Mouse (Mus musculus) liver, postnatal 0 days (tissue): ENCODE measurements at regions not wholly inside any gene's neighbourhood (a gene's known extent, or its start where the extent isn't known, plus 50 kb on each side); places are given as distances from the start of the nearest gene placed in this dataset.

Experiments used
- ATAC-seq: fragments of 200-750 bp; cut with Nextera tagmentation; 2 replicates; pipeline ENCODE4 v1.8.0; 2017; ENCODE audit warnings: mild to moderate bottlenecking, moderate library complexity
- DNase-seq: peaks from one replicate; pipeline ENCODE4 v3.0.0-alpha.2; 2016
- H3K27ac ChIP-seq: fragments of 300-500 bp; sonication (generic); 2 replicates; pipeline ENCODE4 v1.5.1; 2014; ENCODE audit warnings: antibody characterized with exemption, moderate library complexity, mild to moderate bottlenecking, low read depth
- H3K27me3 ChIP-seq: fragments of 300-500 bp; sonication (generic); 2 replicates; pipeline ENCODE4 v1.6.1; 2014; ENCODE audit warnings: low read length, control low read depth, mixed read lengths; ENCODE audit not compliant: insufficient read depth
- H3K36me3 ChIP-seq: fragments of 300-500 bp; sonication (generic); replicated peaks from 2 replicates; pipeline ENCODE4 v1.6.1; 2014; ENCODE audit warnings: mild to moderate bottlenecking, control low read depth, low read length, moderate library complexity, mixed read lengths; ENCODE audit not compliant: insufficient read depth
- H3K4me1 ChIP-seq: fragments of 300-500 bp; sonication (generic); 2 replicates; pipeline ENCODE4 v1.6.1; 2014; ENCODE audit warnings: antibody characterized with exemption, mild to moderate bottlenecking, control low read depth; ENCODE audit not compliant: insufficient read depth
- H3K4me2 ChIP-seq: fragments of 300-500 bp; sonication (generic); 2 replicates; pipeline ENCODE4 v1.6.1; 2014; ENCODE audit warnings: low read depth, mild to moderate bottlenecking, low read length, moderate library complexity, mixed read lengths
- H3K4me3 ChIP-seq: fragments of 300-500 bp; sonication (generic); 2 replicates; pipeline ENCODE4 v1.5.1; 2014; ENCODE audit warnings: low read depth, low read length
- H3K9ac ChIP-seq: fragments of 300-500 bp; sonication (generic); replicated peaks from 2 replicates; pipeline ENCODE4 v1.6.1; 2014; ENCODE audit warnings: mild to moderate bottlenecking, moderate library complexity
- H3K9me3 ChIP-seq: fragments of 300-500 bp; sonication (generic); 2 replicates; pipeline ENCODE4 v1.6.1; 2016; ENCODE audit warnings: mild to moderate bottlenecking, control low read depth, low read length, mixed read lengths
- CTCF ChIP-seq: sonication (generic); IDR thresholded peaks from 2 replicates; pipeline ENCODE4 v1.5.1; 2016; ENCODE audit warnings: antibody characterized with exemption, low read depth
- EP300 ChIP-seq: IDR thresholded peaks from 2 replicates; pipeline ENCODE4 v1.6.1; 2016; ENCODE audit warnings: antibody characterized with exemption, low read depth, mild to moderate bottlenecking
- WGBS: fragments of 180-500 bp; shearing (Covaris S2); extraction: QIAGEN DNeasy Blood & Tissue Kit; methylation state at CpG from one replicate; pipeline ENCODE4 v1.1.7; 2014; ENCODE audit not compliant: insufficient replicate concordance; 5-methylcytosine and 5-hydroxymethylcytosine counted together

GRCm38 (mm10) chr11:85981561-85981960 lies 95.3 kb downstream of the Tbx4 start:
- Histone ChIP-seq H3K4me3 (no peak overlapping the region), H3K9me3 (no peaks in the 10 kb centered on the region), H3K9ac (no peak overlapping the region), H3K4me2 (no peak overlapping the region), H3K4me1 (no peaks in the 10 kb centered on the region), H3K27ac (no peak overlapping the region), H3K27me3 (no peaks in the 10 kb centered on the region), H3K36me3 (no peaks in the 10 kb centered on the region)
- 75% methylated on average over 4 of the region's 4 CpGs for WGBS
- ATAC-seq (no peak), DNase-seq (no peak)
- TF ChIP-seq CTCF (no peak), EP300 (no peak)

DNA sequence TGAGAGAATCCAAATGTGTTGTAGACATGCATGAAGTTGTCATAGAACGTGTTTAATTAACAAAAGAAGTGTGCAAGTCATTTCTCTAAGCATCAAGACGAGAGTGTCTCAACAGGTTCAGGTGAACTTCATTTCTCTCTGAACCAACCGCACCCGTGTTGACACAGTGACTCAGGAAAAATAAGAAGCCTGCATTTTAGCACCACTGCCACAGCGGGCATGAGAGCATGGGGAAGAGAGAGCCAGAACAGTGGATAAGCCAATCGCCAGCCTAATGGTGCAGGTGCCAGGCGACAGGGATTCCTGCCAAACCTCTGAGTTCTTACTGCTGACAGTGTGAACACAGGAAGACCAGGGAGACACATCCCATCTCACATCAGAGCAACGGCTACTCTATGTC lies 100.1 kb downstream of the Tbx4 start:
- Histone ChIP-seq H3K4me2 (no peak overlapping the region), H3K36me3 (no peaks in the 10 kb centered on the region), H3K27me3 (0 out of 2 replicates have a peak, but pooled peaks cover 2% of the 10 kb centered on the region), H3K4me3 (no peak overlapping the region), H3K9ac (no peak overlapping the region), H3K27ac (no peak overlapping the region), H3K9me3 (no peaks in the 10 kb centered on the region), H3K4me1 (no peaks in the 10 kb centered on the region)
- no peak for TF ChIP-seq CTCF
- no peak for TF ChIP-seq EP300
- WGBS = 66% methylated on average over 8 of the region's 8 CpGs
- DNase-seq (no peak), ATAC-seq (no peak)

- DNase-seq (no peak), ATAC-seq (no peak)
- Histone ChIP-seq H3K9me3 (no peaks in the 10 kb centered on the region), H3K4me1 (no peaks in the 10 kb centered on the region), H3K36me3 (no peaks in the 10 kb centered on the region), H3K27me3 (0 out of 2 replicates have a peak, but pooled peaks cover 2% of the 10 kb centered on the region), H3K9ac (no peak overlapping the region), H3K4me3 (no peak overlapping the region), H3K27ac (no peak overlapping the region), H3K4me2 (no peak overlapping the region)
- WGBS = 79% methylated on average over 2 of the region's 2 CpGs
- TF ChIP-seq CTCF (no peak), EP300 (no peak)
These were observed 101.0 kb downstream of the Tbx4 start for GRCm38 (mm10) chr11:85987181-85987580.

DNA sequence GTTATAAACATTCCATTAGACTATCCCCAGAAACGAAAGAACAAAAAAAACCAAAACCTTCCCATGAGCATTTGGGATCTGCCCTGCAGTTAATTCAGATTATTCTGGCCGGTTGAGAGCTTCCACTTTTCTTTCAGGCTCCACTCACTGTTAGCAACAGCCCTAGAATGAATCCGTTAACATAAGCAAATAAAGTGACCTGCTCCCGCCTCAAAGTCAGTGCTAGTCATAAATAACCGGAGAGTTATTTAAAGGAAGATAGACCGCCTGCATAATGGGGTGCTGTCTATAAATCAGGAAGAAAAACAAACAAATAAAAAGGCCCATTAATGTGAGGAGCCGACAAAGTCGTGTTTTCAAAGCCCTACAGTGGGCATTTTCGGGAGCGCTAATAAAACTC lies 103.3 kb downstream of the Tbx4 start:
- Histone ChIP-seq H3K4me3 (peak overlapping the region; percentile 31), H3K36me3 (no peaks in the 10 kb centered on the region), H3K4me2 (peak overlapping the region; percentile 60), H3K9me3 (no peaks in the 10 kb centered on the region), H3K4me1 (no peaks in the 10 kb centered on the region), H3K9ac (no peak overlapping the region; the same call in 1 of the 2 replicates), H3K27ac (no peak overlapping the region), H3K27me3 (0 out of 2 replicates have a peak, but pooled peaks cover 2% of the 10 kb centered on the region)
- 7% methylated on average over 10 of the region's 10 CpGs for WGBS
- DNase-seq (no peak), ATAC-seq (no peak)
- TF ChIP-seq CTCF = no peak
- no peak for TF ChIP-seq EP300

DNA sequence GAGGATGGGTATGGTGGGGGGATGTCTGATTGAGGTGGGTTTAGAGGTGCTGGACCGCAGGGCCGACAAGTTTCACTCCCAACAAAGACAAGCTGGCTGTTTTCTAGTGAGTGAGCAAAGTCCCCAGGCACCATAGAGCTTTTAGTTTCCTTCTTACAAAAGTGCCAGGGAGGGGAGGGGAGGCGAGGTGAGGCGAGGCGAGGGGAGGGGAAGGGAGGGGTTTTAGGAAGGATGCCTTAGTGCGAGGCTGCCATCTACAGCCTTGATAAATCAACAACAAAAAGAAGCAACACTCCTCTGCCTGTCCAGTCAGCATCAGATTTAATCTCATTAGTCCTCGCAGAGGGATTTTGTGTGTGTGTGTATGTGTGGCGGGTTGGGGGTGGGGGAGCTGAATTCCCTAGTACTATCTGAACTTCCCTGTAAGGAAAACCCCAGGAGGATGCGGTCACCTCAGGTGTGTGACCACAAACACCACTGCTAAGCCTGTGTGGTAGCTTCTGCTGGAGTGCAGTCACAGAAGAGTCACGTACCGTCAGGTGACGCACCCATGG lies 103.8 kb downstream of the Tbx4 start:
- DNase-seq (peak; percentile 20), ATAC-seq (no peak)
- Histone ChIP-seq H3K9me3 (no peaks in the 10 kb centered on the region), H3K27me3 (0 out of 2 replicates have a peak, but pooled peaks cover 2% of the 10 kb centered on the region), H3K4me3 (peak overlapping the region; percentile 31), H3K36me3 (no peaks in the 10 kb centered on the region), H3K27ac (no peak overlapping the region), H3K9ac (no peak overlapping the region; the same call in 1 of the 2 replicates), H3K4me1 (no peaks in the 10 kb centered on the region), H3K4me2 (peak overlapping the region; percentile 60)
- no peak for TF ChIP-seq EP300
- TF ChIP-seq CTCF = peak; percentile 21; the same call in 1 of the 2 replicates
- 12% methylated on average over 12 of the region's 12 CpGs for WGBS

DNA sequence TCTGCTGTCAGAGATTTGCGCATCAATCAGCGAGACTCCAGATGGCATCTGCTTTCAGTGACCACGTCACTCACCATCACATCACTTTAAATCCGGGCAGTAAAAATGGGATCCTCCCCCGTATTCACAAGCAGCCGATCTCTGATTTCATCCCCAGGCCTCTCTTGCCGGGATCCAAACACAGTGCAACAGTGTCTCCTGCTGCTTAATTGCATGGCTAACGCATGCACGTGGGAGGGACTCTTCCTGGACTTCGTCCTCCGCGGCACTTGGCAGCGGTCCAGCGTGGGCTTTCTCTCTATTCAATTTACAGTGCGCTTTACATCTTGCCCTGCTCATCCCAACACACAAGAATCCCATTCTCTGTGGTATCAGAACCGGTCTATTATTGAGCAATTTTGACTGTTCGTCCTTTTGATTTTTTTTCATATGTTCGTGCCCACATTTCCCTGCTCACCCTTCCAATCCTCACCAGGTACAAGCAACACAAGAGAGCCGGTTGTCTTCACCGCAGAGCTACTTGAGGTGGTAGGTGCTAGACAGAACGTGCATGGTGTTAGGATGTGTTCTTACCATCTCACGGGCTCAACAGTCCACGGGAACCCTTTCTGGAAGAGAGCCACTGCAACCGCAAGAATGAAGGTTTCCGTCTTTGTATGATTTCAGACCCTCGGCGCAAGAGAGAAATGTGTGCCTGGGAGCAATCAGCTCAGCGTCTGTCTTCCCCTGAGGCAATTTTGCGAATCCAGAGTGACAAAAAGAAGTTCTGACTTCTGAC lies 109.3 kb downstream of the Tbx4 start:
- H3K4me3 ChIP-seq = no peak overlapping the region
- H3K27ac ChIP-seq = no peak overlapping the region
- TF ChIP-seq EP300 (no peak), CTCF (peak; percentile 41)
- H3K4me2 ChIP-seq = no peak overlapping the region
- 0 out of 2 replicates have a peak, but pooled peaks cover 2% of the 10 kb centered on the region for H3K27me3 ChIP-seq
- peak; percentile 45 for DNase-seq
- WGBS = 56% methylated on average over 29 of the region's 29 CpGs
- H3K9ac ChIP-seq = no peak overlapping the region
- ATAC-seq = no peak
- H3K9me3 ChIP-seq = no peaks in the 10 kb centered on the region
- no peaks in the 10 kb centered on the region for H3K4me1 ChIP-seq
- no peaks in the 10 kb centered on the region for H3K36me3 ChIP-seq
